Mouse (Mus musculus) forebrain, postnatal 0 days (tissue): ENCODE measurements around the gene Esm1. TPM values are rescaled to one million over a fixed set of nuclear protein-coding genes. Genes with fewer than 3 reads are reported as not detected.
A peak's percentile ranks its signal among the peaks of the same experiment; 100 is the strongest.

ENCODE experiments used
- ATAC-seq: fragments of 200-750 bp; cut with Nextera tagmentation; 2 replicates; pipeline ENCODE4 v1.8.0; 2017; ENCODE audit warnings: mild to moderate bottlenecking, moderate library complexity
- DNase-seq: peaks from one replicate; pipeline ENCODE4 v3.0.0-alpha.2; 2015
- H3K27ac ChIP-seq: fragments of 300-500 bp; sonication (generic); 2 replicates; pipeline ENCODE4 v1.5.1; 2014; ENCODE audit warnings: low read depth, mild to moderate bottlenecking, antibody characterized with exemption, low read length, moderate library complexity, mixed read lengths
- H3K27me3 ChIP-seq: fragments of 300-500 bp; sonication (generic); 2 replicates; pipeline ENCODE4 v1.6.1; 2014; ENCODE audit warnings: mild to moderate bottlenecking, low read length, mixed read lengths; ENCODE audit not compliant: insufficient read depth
- H3K36me3 ChIP-seq: fragments of 300-500 bp; sonication (generic); 2 replicates; pipeline ENCODE4 v1.6.1; 2014; ENCODE audit warnings: mild to moderate bottlenecking, moderate library complexity; ENCODE audit not compliant: insufficient read depth
- H3K4me1 ChIP-seq: fragments of 300-500 bp; sonication (generic); 2 replicates; pipeline ENCODE4 v1.6.1; 2014; ENCODE audit warnings: antibody characterized with exemption; ENCODE audit not compliant: insufficient read depth
- H3K4me2 ChIP-seq: fragments of 300-500 bp; sonication (generic); 2 replicates; pipeline ENCODE4 v1.6.1; 2014; ENCODE audit warnings: low read depth, mild to moderate bottlenecking, moderate library complexity
- H3K4me3 ChIP-seq: fragments of 300-500 bp; sonication (generic); 2 replicates; pipeline ENCODE4 v1.5.1; 2014; ENCODE audit warnings: low read depth, low read length, mixed read lengths
- H3K9ac ChIP-seq: fragments of 300-500 bp; sonication (generic); 2 replicates; pipeline ENCODE4 v1.6.1; 2014; ENCODE audit warnings: mild to moderate bottlenecking
- H3K9me3 ChIP-seq: fragments of 300-500 bp; sonication (generic); 2 replicates; pipeline ENCODE4 v1.6.1; 2016; ENCODE audit warnings: low read length
- CTCF ChIP-seq: sonication (generic); IDR thresholded peaks from 2 replicates; pipeline ENCODE4 v1.5.1; 2016; ENCODE audit warnings: antibody characterized with exemption, control low read depth, low read depth
- WGBS: fragments of 180-500 bp; shearing (Covaris S2); extraction: QIAGEN DNeasy Blood & Tissue Kit; methylation state at CpG from one replicate; pipeline ENCODE4 v1.1.7; 2014; 5-methylcytosine and 5-hydroxymethylcytosine counted together
- polyA plus RNA-seq: library from polyadenylated mRNA; unstranded; fragments of >200 nt; fragmentation: Nextera tagmentation; extraction: Ambion mirVana; gene quantifications from 2 replicates; pipeline ENCODE4 v1.2.1, GENCODE M21; 2015
- total RNA-seq: library from RNA; depleted of rRNA; stranded (reverse); fragments of >200 nt; gene quantifications from 2 replicates; pipeline ENCODE4 v1.2.3, GENCODE M21; 2014; rRNA removed

Esm1 gene
- total and polyA plus RNA-seq, 2 experiments from 2014 or later, result 1.4 to 1.5 TPM

GRCm38 (mm10) chr13:113259237-113259636 lies 49.8 kb downstream of the Esm1 start:
- no peaks in the 10 kb centered on the region for H3K4me1 ChIP-seq
- WGBS, result 90% methylated on average over 5 of the region's 5 CpGs
- no peak overlapping the region for H3K27ac ChIP-seq
- DNase-seq (no peak), ATAC-seq (no peak)
- no peaks in the 10 kb centered on the region for H3K36me3 ChIP-seq
- H3K27me3 ChIP-seq, result no peaks in the 10 kb centered on the region
- TF ChIP-seq CTCF, result no peak
- no peaks in the 10 kb centered on the region for H3K9me3 ChIP-seq
- no peak overlapping the region for H3K4me2 ChIP-seq
- H3K9ac ChIP-seq, result no peak overlapping the region
- H3K4me3 ChIP-seq, result no peak overlapping the region

GRCm38 (mm10) chr13:113262822-113263221 lies 53.4 kb downstream of the Esm1 start:
- TF ChIP-seq CTCF, result no peak
- H3K36me3 ChIP-seq, result no peaks in the 10 kb centered on the region
- H3K9me3 ChIP-seq, result no peaks in the 10 kb centered on the region
- ATAC-seq, result peak; percentile 63
- no peak overlapping the region for H3K27ac ChIP-seq
- H3K27me3 ChIP-seq, result no peaks in the 10 kb centered on the region; the same call in 1 of the 2 replicates
- H3K4me1 ChIP-seq, result no peaks in the 10 kb centered on the region
- no peak overlapping the region for H3K4me2 ChIP-seq
- H3K4me3 ChIP-seq, result no peak overlapping the region
- no peak overlapping the region for H3K9ac ChIP-seq
- 46% methylated on average over 12 of the region's 12 CpGs for WGBS
- peak; percentile 72 for DNase-seq

- Histone ChIP-seq H3K9me3 (no peaks in the 10 kb centered on the region), H3K9ac (no peak overlapping the region), H3K27me3 (no peaks in the 10 kb centered on the region; the same call in 1 of the 2 replicates), H3K4me1 (no peaks in the 10 kb centered on the region), H3K4me2 (no peak overlapping the region), H3K36me3 (no peaks in the 10 kb centered on the region), H3K27ac (no peak overlapping the region), H3K4me3 (no peak overlapping the region)
- ATAC-seq (no peak; the same call in 1 of the 2 replicates), DNase-seq (peak; percentile 78)
- 24% methylated on average over 13 of the region's 13 CpGs for WGBS
- peak; percentile 69 for TF ChIP-seq CTCF
Measured at GRCm38 (mm10) chr13:113265257-113265656, 55.8 kb downstream of the Esm1 start.

- no peaks in the 10 kb centered on the region for H3K36me3 ChIP-seq
- no peak overlapping the region for H3K9ac ChIP-seq
- 28% methylated on average over 9 of the region's 9 CpGs for WGBS
- H3K9me3 ChIP-seq, result no peaks in the 10 kb centered on the region
- DNase-seq (peak; percentile 87), ATAC-seq (peak; percentile 28; the same call in 1 of the 2 replicates)
- H3K27ac ChIP-seq, result no peak overlapping the region
- H3K4me3 ChIP-seq, result no peak overlapping the region
- no peaks in the 10 kb centered on the region for H3K4me1 ChIP-seq
- H3K4me2 ChIP-seq, result no peak overlapping the region
- H3K27me3 ChIP-seq, result no peaks in the 10 kb centered on the region; the same call in 1 of the 2 replicates
- peak; percentile 86 for TF ChIP-seq CTCF
Measured at GRCm38 (mm10) chr13:113266495-113266951, 57.1 kb downstream of the Esm1 start.

GRCm38 (mm10) chr13:113267204-113267603 lies 57.7 kb downstream of the Esm1 start:
- no peak overlapping the region for H3K9ac ChIP-seq
- no peak for DNase-seq
- ATAC-seq, result no peak
- H3K9me3 ChIP-seq, result no peaks in the 10 kb centered on the region
- TF ChIP-seq CTCF, result no peak
- H3K27me3 ChIP-seq, result no peaks in the 10 kb centered on the region; the same call in 1 of the 2 replicates
- no peaks in the 10 kb centered on the region for H3K36me3 ChIP-seq
- H3K4me2 ChIP-seq, result no peak overlapping the region
- H3K4me1 ChIP-seq, result no peaks in the 10 kb centered on the region
- WGBS, result 78% methylated on average over 3 of the region's 3 CpGs
- H3K27ac ChIP-seq, result no peak overlapping the region
- H3K4me3 ChIP-seq, result no peak overlapping the region

Other genes starting within 250 kb of the Esm1 start
- 3.0 and 6.8 TPM in 2 replicates for gene Ccno, start 221.9 kb upstream of the Esm1 start, total RNA-seq
- gene Ccno, start 221.9 kb upstream of the Esm1 start, polyA plus RNA-seq, result 2.6 and 3.3 TPM in 2 replicates
- 0.85 and 1.8 TPM in 2 replicates for gene Mcidas, start 215.8 kb upstream of the Esm1 start, total RNA-seq
- 0.75 and 1.9 TPM in 2 replicates for gene Mcidas, start 215.8 kb upstream of the Esm1 start, polyA plus RNA-seq
- gene Cdc20b, start 174.5 kb upstream of the Esm1 start, total RNA-seq, result 1.0 and 1.8 TPM in 2 replicates
- gene Cdc20b, start 174.5 kb upstream of the Esm1 start, polyA plus RNA-seq, result 0.31 and 0.97 TPM in 2 replicates
- gene Gpx8, start 163.2 kb upstream of the Esm1 start, total RNA-seq, result 27.3 and 28.3 TPM in 2 replicates
- 41.7 and 47.6 TPM in 2 replicates for gene Gpx8, start 163.2 kb upstream of the Esm1 start, polyA plus RNA-seq
- 0.62 TPM in 1 of 2 replicates, not detected in the other for gene Gzma, start 108.7 kb upstream of the Esm1 start, total RNA-seq
- 0.18 TPM in 1 of 2 replicates, not detected in the other for gene Gzma, start 108.7 kb upstream of the Esm1 start, polyA plus RNA-seq
- not detected in 2 replicates for gene Gzmk, start 16.2 kb downstream of the Esm1 start, total RNA-seq
- gene Gzmk, start 16.2 kb downstream of the Esm1 start, polyA plus RNA-seq, result not detected in 2 replicates
- gene BC067074, start 83.5 kb downstream of the Esm1 start, total RNA-seq, result 1.2 and 1.5 TPM in 2 replicates
- 0.40 and 0.56 TPM in 2 replicates for gene BC067074, start 83.5 kb downstream of the Esm1 start, polyA plus RNA-seq